ENCODE assay signal across 8 mouse cellular contexts in the genomic region with DNA sequence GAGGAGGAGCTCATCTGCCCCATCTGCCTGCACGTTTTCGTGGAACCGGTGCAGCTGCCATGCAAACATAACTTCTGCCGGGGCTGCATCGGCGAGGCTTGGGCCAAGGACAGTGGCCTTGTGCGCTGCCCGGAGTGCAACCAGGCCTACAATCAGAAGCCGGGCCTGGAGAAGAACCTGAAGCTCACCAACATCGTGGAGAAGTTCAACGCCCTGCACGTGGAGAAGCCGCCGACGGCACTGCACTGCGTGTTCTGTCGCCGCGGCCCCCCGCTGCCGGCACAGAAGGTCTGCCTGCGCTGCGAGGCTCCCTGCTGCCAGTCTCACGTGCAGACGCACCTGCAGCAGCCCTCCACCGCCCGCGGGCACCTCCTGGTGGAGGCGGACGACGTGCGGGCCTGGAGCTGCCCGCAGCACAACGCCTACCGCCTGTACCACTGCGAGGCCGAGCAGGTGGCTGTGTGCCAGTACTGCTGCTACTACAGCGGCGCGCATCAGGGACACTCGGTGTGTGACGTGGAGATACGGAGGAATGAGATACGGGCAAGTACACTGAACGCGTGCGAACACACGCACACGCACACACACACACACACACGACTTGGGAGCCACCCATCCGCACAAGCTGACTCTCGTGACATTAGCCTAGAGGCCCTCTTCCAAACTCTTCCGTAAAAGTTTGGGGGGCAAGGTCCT. TPM values are rescaled to one million over a fixed set of nuclear protein-coding genes. Genes with fewer than 3 reads are reported as not detected.
DNase-seq lines count a peak whose midpoint lies in the region; ATAC-seq lines count a peak whose summit lies in the region.

No protein-coding gene starts in this region.

- peaks cover 26% of the 10 kb centered on the region for H3K36me3 ChIP-seq in embryonic facial prominence, embryonic 14.5 days (ENCODE audit: control insufficient read depth, insufficient read depth, low read length)
- H3K36me3 ChIP-seq in heart, embryonic 13.5 days = peaks cover 27% of the 10 kb centered on the region
- H3K36me3 ChIP-seq in liver, embryonic 13.5 days = peaks cover 26% of the 10 kb centered on the region
- H3K36me3 ChIP-seq in stomach, embryonic 16.5 days (ENCODE audit: control insufficient read depth, insufficient read depth, low read length) = no peaks in the 10 kb centered on the region

- H3K9me3 ChIP-seq in embryonic facial prominence, embryonic 14.5 days (ENCODE audit: control insufficient read depth, low read length) = no peaks in the 10 kb centered on the region
- no peaks in the 10 kb centered on the region for H3K9me3 ChIP-seq in heart, embryonic 13.5 days
- no peaks in the 10 kb centered on the region for H3K9me3 ChIP-seq in liver, embryonic 13.5 days (replicated peaks)
- H3K9me3 ChIP-seq in stomach, embryonic 16.5 days (replicated peaks; ENCODE audit: control insufficient read depth, low read length) = no peaks in the 10 kb centered on the region

- H3K4me1 ChIP-seq in embryonic facial prominence, embryonic 14.5 days (ENCODE audit: control insufficient read depth, insufficient read depth, low read length) = peaks cover 34% of the 10 kb centered on the region
- peaks cover 43% of the 10 kb centered on the region for H3K4me1 ChIP-seq in heart, embryonic 13.5 days
- peaks cover 71% of the 10 kb centered on the region for H3K4me1 ChIP-seq in liver, embryonic 13.5 days (replicated peaks)
- H3K4me1 ChIP-seq in stomach, embryonic 16.5 days (ENCODE audit: control insufficient read depth, insufficient read depth, low read length) = peaks cover 31% of the 10 kb centered on the region

- H3K27ac ChIP-seq in embryonic facial prominence, embryonic 14.5 days (replicated peaks; ENCODE audit: low read depth, low read length) = peak overlapping the region; percentile 99
- peak overlapping the region; percentile 100 for H3K27ac ChIP-seq in heart, embryonic 13.5 days (replicated peaks)
- peak overlapping the region; percentile 98 for H3K27ac ChIP-seq in liver, embryonic 13.5 days
- H3K27ac ChIP-seq in stomach, embryonic 16.5 days (ENCODE audit: low read length) = peak overlapping the region; percentile 100

- peak; percentile 80 for DNase-seq in 416B (ENCODE audit: low read depth)
- peak; percentile 93 for DNase-seq in adrenal gland, postnatal 10 days
- DNase-seq in embryonic facial prominence, embryonic 14.5 days (ENCODE audit: low spot score) = peak; percentile 81
- peak; percentile 90 for DNase-seq in kidney, postnatal 10 days
- peak; percentile 71 for DNase-seq in liver, embryonic 13.5 days
- peak; percentile 65 for DNase-seq in neural tube, embryonic 10.5 days (ENCODE audit: extremely low spot score, low spot score)

- WGBS in embryonic facial prominence, embryonic 14.5 days = under 1% methylated on average over 34 of the region's 53 CpGs
- under 1% methylated on average over 53 of the region's 53 CpGs for WGBS in heart, embryonic 13.5 days
- WGBS in liver, embryonic 13.5 days (ENCODE audit: insufficient replicate concordance) = under 1% methylated on average over 52 of the region's 53 CpGs
- under 1% methylated on average over 53 of the region's 53 CpGs for WGBS in stomach, embryonic 16.5 days

- H3K27me3 ChIP-seq in embryonic facial prominence, embryonic 14.5 days (replicated peaks; ENCODE audit: control insufficient read depth, insufficient read depth, low read length) = no peaks in the 10 kb centered on the region
- no peaks in the 10 kb centered on the region for H3K27me3 ChIP-seq in heart, embryonic 13.5 days (replicated peaks)
- H3K27me3 ChIP-seq in liver, embryonic 13.5 days = no peaks in the 10 kb centered on the region
- no peaks in the 10 kb centered on the region for H3K27me3 ChIP-seq in stomach, embryonic 16.5 days (ENCODE audit: control insufficient read depth, insufficient read depth, low read length)

- peak overlapping the region; percentile 81 for H3K9ac ChIP-seq in embryonic facial prominence, embryonic 14.5 days (ENCODE audit: low read depth, low read length)
- peak overlapping the region; percentile 99 for H3K9ac ChIP-seq in heart, embryonic 13.5 days
- H3K9ac ChIP-seq in liver, embryonic 13.5 days = peak overlapping the region; percentile 95
- H3K9ac ChIP-seq in stomach, embryonic 16.5 days (ENCODE audit: low read length) = peak overlapping the region; percentile 99

- H3K4me3 ChIP-seq in embryonic facial prominence, embryonic 14.5 days (ENCODE audit: low read depth, low read length) = peak overlapping the region; percentile 68
- H3K4me3 ChIP-seq in heart, embryonic 13.5 days = peak overlapping the region; percentile 79
- H3K4me3 ChIP-seq in liver, embryonic 13.5 days (replicated peaks) = peak overlapping the region; percentile 87
- peak overlapping the region; percentile 94 for H3K4me3 ChIP-seq in stomach, embryonic 16.5 days (replicated peaks; ENCODE audit: low read length)

- ATAC-seq in embryonic facial prominence, embryonic 14.5 days (ENCODE audit: low read depth) = peak; percentile 2; the same call in 1 of the 2 replicates
- no peak for ATAC-seq in heart, embryonic 13.5 days (ENCODE audit: extremely low read depth, insufficient number of reproducible peaks, low FRiP score, low TSS enrichment)
- peak; percentile 30 for ATAC-seq in liver, embryonic 13.5 days (ENCODE audit: low read depth)
- ATAC-seq in stomach, embryonic 16.5 days (ENCODE audit: insufficient read depth, low FRiP score) = no peak

- peak overlapping the region; percentile 97 for H3K4me2 ChIP-seq in embryonic facial prominence, embryonic 14.5 days (ENCODE audit: low read depth, low read length)
- H3K4me2 ChIP-seq in heart, embryonic 13.5 days = peak overlapping the region; percentile 88
- peak overlapping the region; percentile 91 for H3K4me2 ChIP-seq in liver, embryonic 13.5 days
- peak overlapping the region; percentile 93 for H3K4me2 ChIP-seq in stomach, embryonic 16.5 days (ENCODE audit: low read depth, low read length)

RNA-seq across cellular contexts. Expression of a gene that starts 1.1 kb away (rescaled TPM):
- total RNA-seq in adrenal gland, postnatal 10 days (2021) = 10 to 100 TPM; 37.9 to 41.6 TPM
- 21.5 and 27.1 TPM in 2 replicates for polyA plus RNA-seq in embryonic facial prominence, embryonic 14.5 days (2014; fragmentation: Nextera tagmentation; extraction: Ambion mirVana)
- polyA plus RNA-seq in heart, embryonic 13.5 days (2015; fragmentation: Nextera tagmentation; extraction: Ambion mirVana) = 13.2 and 13.9 TPM in 2 replicates
- 9.1 and 9.2 TPM in 2 replicates for polyA plus RNA-seq in liver, embryonic 13.5 days (2015; fragmentation: Nextera tagmentation; extraction: Ambion mirVana)
- polyA plus RNA-seq in stomach, embryonic 16.5 days (2015; fragmentation: Nextera tagmentation; extraction: Ambion mirVana) = 11.8 and 16.2 TPM in 2 replicates

Comparison
In these comparisons a context has a peak if more than half of its experiments do, and no peak if none do; other contexts are left out.
1. ATAC-seq: peak in embryonic facial prominence, embryonic 14.5 days (single experiment) and liver, embryonic 13.5 days (single experiment); none in heart, embryonic 13.5 days (single experiment) and stomach, embryonic 16.5 days (single experiment).
2. Peak in every context shown above with its lines, with median percentiles within 50 percentile points of each other: DNase-seq, H3K27ac ChIP-seq, H3K4me2 ChIP-seq, H3K4me3 ChIP-seq and H3K9ac ChIP-seq.